Mouse (Mus musculus): ENCODE results near the gene Rpl36a-ps1.

The Rpl36a-ps1 gene

GRCm38 (mm10) chr14:98994218-98994617 is at the start of gene Rpl36a-ps1:
TSS of gene Rpl36a-ps1 (minus strand) at chr14:98994318.
- 97% methylated on average over 7 of the region's 7 CpGs for WGBS

- WGBS, result 75% methylated on average over 1 of the region's 1 CpGs
These were observed 49.4 kb upstream of the Rpl36a-ps1 start for GRCm38 (mm10) chr14:99043499-99043898.

- 36% methylated on average over 4 of the region's 4 CpGs for WGBS
These were observed 47.3 kb upstream of the Rpl36a-ps1 start for GRCm38 (mm10) chr14:99041416-99041815.

- WGBS, result 74% methylated on average over 5 of the region's 5 CpGs
These were observed 45.2 kb upstream of the Rpl36a-ps1 start for GRCm38 (mm10) chr14:99039308-99039707.

- 63% methylated on average over 2 of the region's 2 CpGs for WGBS
These were observed 43.6 kb upstream of the Rpl36a-ps1 start for GRCm38 (mm10) chr14:99037703-99038102.

GRCm38 (mm10) chr14:99036039-99036438 is 41.9 kb upstream of the Rpl36a-ps1 start:
- 77% methylated on average over 4 of the region's 4 CpGs for WGBS

- 93% methylated on average over 8 of the region's 8 CpGs for WGBS
These were observed 40.7 kb upstream of the Rpl36a-ps1 start for GRCm38 (mm10) chr14:99034851-99035250.

GRCm38 (mm10) chr14:99032596-99032995 is 38.5 kb upstream of the Rpl36a-ps1 start:
- 84% methylated on average over 5 of the region's 5 CpGs for WGBS

- WGBS, result 91% methylated on average over 5 of the region's 5 CpGs
These were observed 37.3 kb upstream of the Rpl36a-ps1 start for GRCm38 (mm10) chr14:99031337-99031873.

GRCm38 (mm10) chr14:99029987-99030386 is 35.9 kb upstream of the Rpl36a-ps1 start:
- WGBS, result 66% methylated on average over 5 of the region's 5 CpGs

- 24% methylated on average over 12 of the region's 12 CpGs for WGBS
These were observed 28.4 kb upstream of the Rpl36a-ps1 start for GRCm38 (mm10) chr14:99022346-99023086.

- whole genome bisulfite sequencing, result 61% methylated on average over 10 of the region's 10 CpGs
These were observed 25.2 kb upstream of the Rpl36a-ps1 start for GRCm38 (mm10) chr14:99019136-99019808.

- WGBS, result 78% methylated on average over 7 of the region's 7 CpGs
These were observed 24.6 kb upstream of the Rpl36a-ps1 start for GRCm38 (mm10) chr14:99018691-99019090.

GRCm38 (mm10) chr14:99010920-99011313 is 16.8 kb upstream of the Rpl36a-ps1 start:
- 55% methylated on average over 2 of the region's 2 CpGs for WGBS

GRCm38 (mm10) chr14:99010224-99010919 is 16.3 kb upstream of the Rpl36a-ps1 start:
- WGBS, result 65% methylated on average over 8 of the region's 8 CpGs

GRCm38 (mm10) chr14:98992482-98992881 is 1.6 kb downstream of the Rpl36a-ps1 start:
- WGBS, result 86% methylated on average over 2 of the region's 2 CpGs

GRCm38 (mm10) chr14:98990636-98991035 is 3.5 kb downstream of the Rpl36a-ps1 start:
- 64% methylated on average over 3 of the region's 3 CpGs for WGBS

GRCm38 (mm10) chr14:98989818-98990217 is 4.3 kb downstream of the Rpl36a-ps1 start:
- WGBS, result 41% methylated on average over 3 of the region's 3 CpGs

GRCm38 (mm10) chr14:98971921-98972320 is 22.2 kb downstream of the Rpl36a-ps1 start:
- 52% methylated on average over 4 of the region's 4 CpGs for WGBS

GRCm38 (mm10) chr14:98958978-98959658 is 35.0 kb downstream of the Rpl36a-ps1 start:
- WGBS, result 76% methylated on average over 17 of the region's 17 CpGs

- 90% methylated on average over 9 of the region's 9 CpGs for WGBS
These were observed 37.3 kb downstream of the Rpl36a-ps1 start for GRCm38 (mm10) chr14:98956788-98957187.

- 82% methylated on average over 7 of the region's 7 CpGs for WGBS
These were observed 41.7 kb downstream of the Rpl36a-ps1 start for GRCm38 (mm10) chr14:98952441-98952840.

Data from cerebral cortex, adult 2 months (tissue).